Mouse (Mus musculus) c-Kit-positive CD71-positive TER-119-positive erythroid progenitor cells, embryonic 14.5 days (primary cell): ENCODE data around the gene Birc7.
A peak's percentile ranks its signal among the peaks of the same experiment; 100 is the strongest.

Source experiments
- DNase-seq: peaks from one replicate; pipeline ENCODE4 v3.0.0-alpha.2; 2013; ENCODE audit warnings: low spot score

Gene Birc7

DNA sequence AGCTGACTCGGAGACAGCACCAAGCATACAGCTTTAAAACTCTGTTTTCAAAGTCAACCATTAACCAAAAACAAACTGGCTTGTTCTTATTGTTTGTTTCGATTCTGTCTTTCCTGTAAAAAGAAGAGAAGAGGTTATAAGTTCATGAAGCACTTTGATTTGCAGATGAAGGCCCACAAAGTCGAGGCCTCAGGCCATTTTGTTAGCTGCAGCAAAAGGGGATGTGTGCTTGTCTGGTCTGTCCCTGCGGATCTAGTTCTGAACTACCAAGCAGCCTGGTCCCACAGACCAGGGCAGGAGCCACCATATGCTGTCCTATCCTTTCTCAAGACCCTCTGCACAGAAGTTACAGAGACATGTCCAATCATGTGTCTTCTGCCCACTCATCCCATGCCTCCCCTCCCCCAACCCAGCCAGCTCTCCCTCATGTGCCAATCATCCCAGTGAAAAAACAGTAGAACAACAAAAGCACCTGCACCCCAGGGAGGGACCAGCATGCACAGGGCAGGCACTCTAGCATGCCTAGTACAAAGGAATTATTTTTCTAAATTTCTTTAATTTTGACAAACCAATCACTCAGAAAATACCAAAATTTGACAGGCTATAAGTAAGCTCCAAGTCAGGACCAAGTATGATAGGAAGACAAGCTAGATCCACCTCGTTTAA is 23.1 kb upstream of the Birc7 start:
- no peak for DNase-seq

DNA sequence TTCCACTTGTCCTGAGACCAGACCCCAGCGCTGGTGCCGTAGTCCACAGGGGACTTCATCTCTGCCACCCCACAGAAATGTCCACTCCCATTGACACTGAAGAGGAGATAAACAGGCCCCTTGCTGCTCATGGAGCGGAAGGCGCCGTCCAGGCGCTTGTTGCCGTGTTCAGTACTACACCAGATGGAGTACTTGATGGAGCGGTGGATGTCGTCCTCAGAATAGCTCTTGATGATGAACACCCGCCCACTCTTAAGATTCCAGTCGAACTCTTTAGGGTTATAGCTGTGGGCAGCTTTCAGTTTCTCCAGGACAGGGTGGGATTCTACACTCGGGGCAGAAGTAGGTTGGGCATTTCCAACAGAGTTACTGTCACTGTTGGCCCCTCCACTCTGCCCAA is 17.9 kb upstream of the Birc7 start:
- DNase-seq, result no peak

DNA sequence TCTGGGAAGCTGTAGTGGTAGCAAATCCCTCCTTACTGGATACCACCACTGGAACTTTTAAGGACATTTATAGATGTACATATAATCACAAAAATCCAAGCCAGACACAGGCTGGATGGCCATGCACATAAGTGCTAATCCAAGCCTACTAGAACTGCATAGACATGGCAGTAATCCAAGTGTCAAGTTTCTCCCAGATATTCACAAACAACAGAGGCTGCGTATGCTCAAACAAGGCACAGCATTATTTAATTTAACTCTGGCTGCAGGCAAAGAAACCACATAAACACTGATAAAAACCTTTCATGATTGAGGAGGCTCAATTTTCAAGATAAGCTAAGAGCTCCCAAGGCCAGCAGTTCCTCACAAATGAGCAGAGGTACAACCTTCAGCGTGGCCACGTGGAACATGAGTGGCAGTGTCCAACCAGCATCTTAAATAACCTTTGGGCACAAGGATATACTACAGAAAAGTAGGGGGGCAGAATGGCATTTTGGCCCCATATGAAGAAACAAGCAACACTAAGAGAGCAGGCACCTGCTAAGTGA is 12.9 kb upstream of the Birc7 start:
- DNase-seq, result no peak

- no peak for DNase-seq
Observed at GRCm38 (mm10) chr2:180919913-180920809, 8.7 kb upstream of the Birc7 start.

DNA sequence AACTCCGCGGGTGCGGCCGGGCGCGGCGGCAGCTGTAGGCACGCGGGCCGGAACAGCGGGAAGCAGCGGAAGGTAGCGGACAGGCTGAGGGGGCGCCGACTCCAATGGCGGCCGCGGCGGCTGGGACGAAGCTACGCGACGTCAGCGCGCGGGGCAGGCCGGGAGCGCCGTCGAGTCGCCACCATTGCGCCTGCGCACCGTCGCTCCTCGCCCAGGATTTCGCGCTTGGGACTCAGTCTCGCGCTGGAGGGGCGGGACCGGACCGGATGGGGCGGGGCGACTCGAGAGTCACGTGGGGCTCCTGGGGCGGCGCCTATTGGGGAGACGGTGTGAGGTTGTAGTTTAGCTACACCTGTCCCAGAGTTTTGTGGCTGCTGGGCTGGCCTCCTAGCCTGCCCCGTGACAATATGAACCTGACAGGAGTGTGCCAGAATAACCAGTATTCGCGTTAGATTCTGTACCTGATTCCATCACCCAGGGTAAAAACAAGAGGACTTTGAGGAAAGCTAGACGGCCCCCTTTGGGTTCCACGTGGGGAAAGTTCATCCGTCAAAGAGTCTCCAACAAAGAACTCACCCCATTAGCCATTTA is 7.9 kb upstream of the Birc7 start, which contains the start of gene Ythdf1:
Gene Ythdf1, minus strand, starts transcription at position 140 of the 591 bp plus-strand sequence.
- peak; percentile 96 for DNase-seq

DNA sequence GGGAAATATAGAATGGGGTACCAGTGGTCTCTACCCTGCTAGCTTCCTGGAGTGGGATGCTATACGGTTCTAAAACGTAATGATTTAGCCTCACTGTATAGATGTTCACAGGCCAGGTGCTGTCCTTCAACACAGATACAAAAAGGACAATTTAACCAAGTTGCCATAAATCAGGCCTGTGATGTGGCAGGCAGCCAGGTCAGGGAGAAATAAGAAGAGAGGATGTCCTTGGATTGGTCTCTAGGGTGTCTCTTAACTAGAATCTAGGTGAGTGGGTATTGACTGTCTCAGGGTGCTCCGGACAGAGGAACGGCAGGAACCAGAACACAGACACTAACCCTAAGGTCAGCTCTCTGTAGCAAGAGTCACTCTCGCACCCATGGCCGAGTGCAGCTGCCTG is 6.1 kb upstream of the Birc7 start:
- DNase-seq, result no peak

DNA sequence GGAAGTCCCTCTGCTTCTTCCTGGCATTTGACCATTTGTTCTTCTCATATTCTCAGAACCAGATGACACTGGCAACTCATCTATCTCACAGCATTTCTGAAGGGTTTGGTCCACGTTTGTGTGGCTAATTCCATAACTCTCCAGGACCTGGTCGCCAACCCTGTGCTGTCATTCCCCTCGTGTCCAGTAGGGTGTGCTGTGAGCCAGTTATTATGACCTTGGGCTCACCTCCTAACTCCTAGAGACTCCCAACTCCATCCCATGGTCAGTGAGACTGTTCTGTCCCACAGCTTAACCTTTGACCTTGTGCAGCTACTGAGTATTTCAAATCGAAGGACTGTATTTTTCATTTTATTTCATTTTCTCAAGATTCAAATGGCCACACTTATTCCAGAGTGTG is 3.6 kb upstream of the Birc7 start:
- DNase-seq, result peak; percentile 64

DNA sequence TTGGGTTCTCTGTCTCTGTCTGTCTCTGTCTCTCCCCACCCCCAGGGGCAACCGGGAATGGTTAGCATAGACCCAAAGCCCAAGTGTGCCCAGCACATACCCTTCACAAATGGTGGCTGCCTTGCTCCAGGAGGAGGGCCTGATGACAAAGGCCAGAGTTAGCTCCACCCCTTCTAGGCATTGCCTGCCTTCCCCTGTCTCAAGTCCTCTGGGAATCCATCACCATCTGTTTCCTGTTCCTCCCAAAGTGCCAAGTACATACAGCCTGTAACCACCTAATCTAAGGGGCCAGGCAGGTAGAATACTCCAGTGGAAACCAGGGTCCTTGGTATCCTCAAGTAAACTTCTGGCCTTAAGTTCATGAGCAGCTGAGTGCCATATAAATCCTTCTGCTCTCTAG is 3.6 kb downstream of the Birc7 start:
- no peak for DNase-seq

- DNase-seq, result no peak
Observed at GRCm38 (mm10) chr2:180940187-180940586, 11.4 kb downstream of the Birc7 start.

DNA sequence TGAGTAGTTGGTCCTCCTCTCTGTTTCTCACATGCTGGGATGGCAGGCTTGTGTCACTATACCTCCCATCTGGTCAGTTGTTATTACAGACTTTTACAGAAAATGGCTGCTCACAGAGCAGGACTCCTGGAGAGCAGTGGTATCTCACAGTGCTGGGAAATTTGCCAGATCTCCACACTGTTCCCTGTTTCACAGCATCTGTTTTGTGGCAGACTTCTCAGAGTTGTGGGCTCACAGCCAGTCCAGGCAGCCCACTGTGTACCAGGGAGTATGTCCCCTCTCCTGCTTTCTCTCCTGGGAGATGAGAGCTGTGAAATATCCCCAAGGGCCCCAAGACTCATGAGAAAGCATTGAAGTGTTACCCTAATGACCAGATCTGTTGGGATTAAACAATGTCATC is 13.0 kb downstream of the Birc7 start:
- DNase-seq, result no peak

DNA sequence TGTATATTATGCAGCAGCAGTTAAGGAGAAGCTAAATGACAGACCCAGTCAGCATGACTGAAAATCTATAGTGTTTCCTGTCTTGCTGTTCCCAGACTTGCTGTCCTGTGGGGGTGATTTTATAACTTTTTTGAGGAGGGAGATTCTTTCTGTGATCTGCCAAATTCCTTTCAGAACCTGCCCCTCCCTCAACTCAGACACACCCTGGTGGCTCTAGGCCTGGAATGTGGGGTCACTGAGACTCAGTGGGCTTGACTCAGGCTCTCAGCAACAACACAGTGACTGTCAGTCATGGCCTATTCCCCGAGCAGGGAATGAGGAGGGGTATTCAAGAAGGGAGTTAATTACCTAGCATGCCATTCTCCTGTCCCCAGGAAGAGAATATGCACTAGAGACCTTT is 21.1 kb downstream of the Birc7 start:
- DNase-seq, result no peak

DNA sequence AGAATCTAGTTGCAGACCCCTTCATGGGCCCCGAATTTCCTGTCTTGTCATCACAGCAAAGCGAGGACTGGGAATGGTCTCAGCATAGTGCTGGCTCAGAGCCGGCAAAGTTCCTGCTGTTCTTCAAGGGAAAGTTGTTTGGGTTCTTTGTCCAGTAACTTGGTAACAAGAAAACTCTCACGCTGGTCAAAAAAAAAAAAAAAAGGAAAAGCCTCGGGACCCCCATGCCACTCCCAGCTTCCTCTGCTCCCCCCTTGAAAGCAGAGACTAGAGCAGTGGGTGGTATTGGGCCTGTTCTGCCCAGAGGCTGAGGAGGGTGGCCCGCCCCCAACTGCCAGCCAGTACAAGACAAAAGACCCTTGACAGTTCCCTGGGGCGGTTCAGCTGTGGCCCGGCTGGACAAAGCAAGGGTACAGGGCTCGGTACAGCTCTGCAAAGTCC is 23.9 kb downstream of the Birc7 start:
- DNase-seq, result no peak

GRCm38 (mm10) chr2:180953638-180954037 is 24.8 kb downstream of the Birc7 start:
- no peak for DNase-seq

DNA sequence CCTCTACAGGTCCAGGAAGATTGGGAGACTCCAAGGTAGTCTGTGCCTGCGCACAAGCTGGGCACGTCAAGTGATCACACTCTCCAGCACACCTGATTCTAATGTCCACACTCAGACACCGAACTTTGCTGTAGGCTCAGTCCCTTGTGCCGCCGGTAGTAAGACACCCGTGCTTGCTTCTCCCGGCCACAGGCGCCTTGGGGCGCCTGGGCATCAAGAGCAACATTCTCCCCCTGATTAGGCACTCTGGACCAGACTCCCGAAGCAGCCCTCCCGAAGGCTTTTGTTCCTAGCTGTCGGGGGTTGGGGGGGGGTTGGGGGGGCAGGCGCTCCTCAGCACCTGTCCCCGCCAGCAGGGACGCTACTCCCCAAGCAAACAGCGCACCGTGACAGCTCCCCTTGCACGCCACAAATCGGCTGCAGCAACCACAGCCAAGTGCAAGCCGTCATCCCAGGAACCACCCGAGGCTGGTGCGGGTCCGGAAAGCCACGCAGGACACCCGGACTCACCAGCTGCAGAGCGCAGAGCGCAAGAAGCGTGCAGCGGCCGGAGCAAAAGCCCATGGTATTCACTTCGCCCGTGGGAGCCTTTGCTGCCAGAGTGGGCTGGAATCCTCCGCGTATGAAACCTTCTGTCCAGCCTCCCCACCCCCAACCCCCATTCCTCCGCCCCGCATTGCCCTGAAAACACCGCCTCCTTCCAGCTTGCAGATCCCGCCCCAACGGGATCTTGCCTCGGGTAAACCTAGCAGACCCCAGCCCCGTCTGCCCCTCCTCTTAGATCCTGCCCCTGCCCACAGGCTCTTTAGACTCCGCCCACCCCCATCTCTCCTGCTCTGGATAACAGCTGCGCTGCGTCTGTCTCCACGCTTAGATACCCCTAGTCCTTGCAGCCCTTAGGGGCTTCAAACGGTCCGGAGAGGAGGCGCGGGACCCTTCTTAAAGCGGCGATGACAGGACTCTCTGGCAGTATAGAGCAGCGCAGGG is 25.5 kb downstream of the Birc7 start, which contains the start of gene Nkain4:
Gene Nkain4, minus strand, starts transcription at position 639 of the 987 bp plus-strand sequence.
- DNase-seq, result no peak

DNA sequence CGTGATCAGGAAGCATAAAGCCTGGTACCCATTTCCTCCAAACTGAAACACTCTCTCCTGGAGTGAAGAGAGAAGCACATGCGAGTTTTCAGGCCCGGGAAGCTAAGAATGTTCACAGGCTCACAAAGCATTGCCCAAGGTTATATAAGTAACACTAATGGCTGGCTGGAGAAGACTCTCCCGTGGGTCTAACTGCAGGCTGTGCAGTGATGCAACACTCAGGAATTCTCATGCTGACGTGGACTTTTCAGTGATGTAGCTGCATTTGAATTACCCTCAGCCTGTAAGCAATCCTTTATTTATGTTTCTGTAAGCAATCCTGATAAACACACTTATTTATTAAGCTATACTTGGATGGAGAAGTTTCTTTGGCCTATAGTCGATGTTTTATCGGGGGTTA is 30.8 kb downstream of the Birc7 start:
- DNase-seq, result no peak

- DNase-seq, result no peak
Observed at GRCm38 (mm10) chr2:180960187-180960586, 31.4 kb downstream of the Birc7 start.

- no peak for DNase-seq
Observed at GRCm38 (mm10) chr2:180962616-180963308, 33.9 kb downstream of the Birc7 start.

GRCm38 (mm10) chr2:180963956-180964355 is 35.1 kb downstream of the Birc7 start:
- peak; percentile 68 for DNase-seq

DNA sequence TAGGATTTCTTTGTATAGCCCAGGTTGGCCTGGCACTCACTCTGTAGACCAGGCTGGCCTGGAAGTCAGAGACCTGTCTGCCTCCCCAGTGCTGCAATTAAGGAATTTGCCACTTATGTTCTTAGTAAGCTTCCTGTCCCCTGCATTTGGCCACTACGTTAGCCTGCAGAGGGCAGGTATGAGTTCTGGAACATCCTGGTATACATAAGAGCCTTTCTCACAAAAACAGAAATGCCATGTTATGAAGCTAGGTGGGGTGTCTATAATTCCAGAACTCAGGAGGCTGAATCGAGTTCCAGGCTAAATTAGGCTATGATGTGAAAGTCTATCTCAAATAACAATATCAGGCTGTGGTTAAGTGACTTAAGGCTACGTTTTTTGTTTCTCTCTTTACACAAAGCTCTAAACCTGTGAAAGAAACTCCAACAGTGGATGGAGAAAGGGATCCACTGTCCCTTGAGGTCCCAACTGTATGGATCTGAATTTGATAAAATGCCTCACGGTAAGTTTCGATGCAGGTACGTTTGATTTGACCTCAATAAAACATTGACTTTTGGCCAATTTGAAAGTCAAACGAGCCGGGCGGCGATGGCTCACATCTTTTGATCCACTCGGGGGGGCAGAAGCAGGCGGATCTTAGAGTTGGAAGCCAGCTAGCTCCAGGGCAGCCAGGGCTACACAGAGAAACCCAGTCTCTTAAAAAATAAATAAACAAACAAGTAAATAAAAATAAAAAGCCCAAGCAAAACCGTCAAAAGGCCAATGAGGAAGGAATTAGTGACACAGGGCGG is 37.5 kb downstream of the Birc7 start:
- DNase-seq, result peak; percentile 23
